Mouse (Mus musculus) CH12.LX (cell line): ENCODE measurements around the gene Ispd. TPM values are rescaled to one million over a fixed set of nuclear protein-coding genes. Genes with fewer than 3 reads are reported as not detected.

Experiments used
- DNase-seq: peaks from one replicate; pipeline ENCODE4 v3.0.0-alpha.2; 2013; ENCODE audit errors: extremely low read depth
- H3K27ac ChIP-seq: 2 replicates; pipeline ENCODE4 v1.5.1; 2012; ENCODE audit warnings: low read depth, mild to moderate bottlenecking, control low read depth, moderate library complexity; ENCODE audit not compliant: insufficient read depth
- H3K27me3 ChIP-seq: replicated peaks from 2 replicates; pipeline ENCODE3; 2012; ENCODE audit warnings: inconsistent platforms
- H3K36me3 ChIP-seq, 2 experiments: replicated peaks in 1 of 2; 2 replicates each; pipeline versions ENCODE3 to v1.6.1; 2012; ENCODE audit warnings: inconsistent platforms in 1 of 2, low read length in 1 of 2, mild to moderate bottlenecking in 1 of 2, mixed read lengths in 1 of 2, moderate library complexity in 1 of 2; ENCODE audit not compliant: control insufficient read depth in 1 of 2, insufficient read depth in 1 of 2
- H3K4me1 ChIP-seq, 2 experiments: 2 replicates each; pipeline ENCODE4 v1.6.1; 2012; ENCODE audit warnings: inconsistent platforms in 1 of 2, moderate library complexity in 1 of 2; ENCODE audit not compliant: insufficient read depth in 2 of 2, control insufficient read depth in 1 of 2
- H3K4me2 ChIP-seq: 2 replicates; pipeline ENCODE4 v1.6.1; 2012; ENCODE audit warnings: low read depth, mild to moderate bottlenecking, control low read depth; ENCODE audit not compliant: poor library complexity, insufficient read depth, severe bottlenecking
- H3K4me3 ChIP-seq, 3 experiments: fragments of 150-350 bp in 1 of 3; sonication (generic) in 1 of 3; replicated peaks in 1 of 3; 2 replicates each; pipeline versions ENCODE3 to v1.5.1; 2011 to 2012; ENCODE audit warnings: low read depth in 2 of 3, low read length in 2 of 3, mild to moderate bottlenecking in 2 of 3, moderate library complexity in 2 of 3, control low read depth in 1 of 3, improper control_type of control experiment in 1 of 3, inconsistent platforms in 1 of 3, mixed read lengths in 1 of 3; ENCODE audit not compliant: poor library complexity in 1 of 3
- H3K79me2 ChIP-seq: replicated peaks from 2 replicates; pipeline ENCODE4 v1.6.1; 2012; ENCODE audit warnings: mild to moderate bottlenecking, moderate library complexity; ENCODE audit not compliant: control insufficient read depth, poor library complexity, insufficient read depth, severe bottlenecking; ENCODE audit errors: extremely low read depth
- H3K9ac ChIP-seq: 2 replicates; pipeline ENCODE4 v1.6.1; 2012; ENCODE audit warnings: low read depth, mild to moderate bottlenecking, control low read depth, moderate library complexity; ENCODE audit not compliant: insufficient read depth
- H3K9me3 ChIP-seq: replicated peaks from 2 replicates; pipeline ENCODE3; 2012; ENCODE audit warnings: low read length, inconsistent platforms, mixed read lengths
- BHLHE40 ChIP-seq: IDR thresholded peaks from 2 replicates; pipeline ENCODE4 v1.6.1; 2011; ENCODE audit warnings: mild to moderate bottlenecking, low read depth, low read length, improper control_type of control experiment
- CHD1 ChIP-seq: IDR thresholded peaks from 2 replicates; pipeline ENCODE4 v1.6.1; 2012; ENCODE audit warnings: low read depth, low read length, improper control_type of control experiment, inconsistent platforms
- CTCF ChIP-seq, 2 experiments: IDR thresholded peaks in 1 of 2; conservative IDR thresholded peaks in 1 of 2; 2 replicates each; pipeline ENCODE4 v1.5.1; 2011 to 2012; ENCODE audit warnings: low read depth in 2 of 2, low read length in 2 of 2, improper control_type of control experiment in 1 of 2, inconsistent platforms in 1 of 2, mild to moderate bottlenecking in 1 of 2, moderate library complexity in 1 of 2
- E2F4 ChIP-seq: IDR thresholded peaks from 2 replicates; pipeline ENCODE4 v1.6.1; 2011; ENCODE audit warnings: low read depth, low read length, improper control_type of control experiment; ENCODE audit not compliant: insufficient replicate concordance
- GABPA ChIP-seq: IDR thresholded peaks from 2 replicates; pipeline ENCODE4 v1.6.1; 2012; ENCODE audit warnings: low read depth, low read length, improper control_type of control experiment, inconsistent platforms; ENCODE audit not compliant: insufficient replicate concordance
- HCFC1 ChIP-seq: IDR thresholded peaks from 2 replicates; pipeline ENCODE4 v1.6.1; 2012; ENCODE audit warnings: low read depth, mild to moderate bottlenecking, inconsistent platforms, low read length, improper control_type of control experiment
- MAFK ChIP-seq: IDR thresholded peaks from 2 replicates; pipeline ENCODE4 v1.6.1; 2011; ENCODE audit warnings: low read length, improper control_type of control experiment; ENCODE audit not compliant: insufficient replicate concordance
- MAZ ChIP-seq: IDR thresholded peaks from 2 replicates; pipeline ENCODE4 v1.6.1; 2012; ENCODE audit warnings: low read depth, mild to moderate bottlenecking, inconsistent platforms, low read length, improper control_type of control experiment, moderate library complexity
- MEF2A ChIP-seq: IDR thresholded peaks from 2 replicates; pipeline ENCODE4 v1.6.1; 2014; ENCODE audit warnings: low read depth, mild to moderate bottlenecking, inconsistent platforms, low read length, improper control_type of control experiment, borderline replicate concordance
- MYC ChIP-seq: IDR thresholded peaks from 2 replicates; pipeline ENCODE4 v1.6.1; 2011; ENCODE audit warnings: low read depth, mild to moderate bottlenecking, improper control_type of control experiment, low read length
- NELFE ChIP-seq: IDR thresholded peaks from 2 replicates; pipeline ENCODE4 v1.6.1; 2011; ENCODE audit warnings: low read depth, low read length, improper control_type of control experiment
- PAX5 ChIP-seq: IDR thresholded peaks from 2 replicates; pipeline ENCODE4 v1.6.1; 2012; ENCODE audit warnings: low read length, inconsistent platforms, mixed read lengths
- POLR2AphosphoS2 ChIP-seq: IDR thresholded peaks from 2 replicates; pipeline ENCODE4 v1.6.1; 2011; ENCODE audit warnings: low read depth, low read length, improper control_type of control experiment
- RCOR1 ChIP-seq: conservative IDR thresholded peaks from 2 replicates; pipeline ENCODE4 v1.6.1; 2012; ENCODE audit warnings: low read depth, mild to moderate bottlenecking, inconsistent platforms, low read length, improper control_type of control experiment
- SIN3A ChIP-seq: IDR thresholded peaks from 2 replicates; pipeline ENCODE4 v1.6.1; 2012; ENCODE audit warnings: low read length, improper control_type of control experiment, inconsistent platforms
- SMC3 ChIP-seq: IDR thresholded peaks from 2 replicates; pipeline ENCODE4 v1.6.1; 2011; ENCODE audit warnings: low read depth, low read length, improper control_type of control experiment
- TBP ChIP-seq: conservative IDR thresholded peaks from 2 replicates; pipeline ENCODE4 v1.6.1; 2011; ENCODE audit warnings: low read depth, low read length, improper control_type of control experiment
- TCF12 ChIP-seq: IDR thresholded peaks from 2 replicates; pipeline ENCODE4 v1.6.1; 2014; ENCODE audit warnings: low read depth, mild to moderate bottlenecking, inconsistent platforms, low read length, improper control_type of control experiment
- ZC3H11A ChIP-seq: IDR thresholded peaks from 2 replicates; pipeline ENCODE4 v1.6.1; 2012; ENCODE audit warnings: low read depth, mild to moderate bottlenecking, inconsistent platforms, low read length, improper control_type of control experiment
- dilution Hi-C: fragments of 300-500 bp; cut with MboI; formaldehyde crosslinking; loops from 2 replicates; pipeline ENCODE4 v1.14.3; 2020; ENCODE audit warnings: low sequenced_read_pairs; ENCODE audit not compliant: extremely low pct_unique_long_range_greater_than_20kb, extremely low pct_ligation_motif_present
- in situ Hi-C: fragments of 300-500 bp; cut with MboI; formaldehyde crosslinking; loops from 3 replicates; pipeline ENCODE4 v1.14.3; 2019; ENCODE audit warnings: low sequenced_read_pairs, low pct_ligation_motif_present, low pct_unique_long_range_greater_than_20kb, mixed read lengths
- polyA plus RNA-seq: library from polyadenylated mRNA; unstranded; fragments of >175 nt; gene quantifications from 2 replicates; pipeline ENCODE4 v1.2.1, GENCODE M21; 2012; ENCODE audit warnings: low read depth; ENCODE audit not compliant: insufficient read length
- total RNA-seq, 2 experiments: library from RNA; depleted of rRNA; stranded (reverse); fragments of 300-350 nt in 1 of 2; fragments of >200 nt in 1 of 2; gene quantifications; 2 replicates each; pipeline ENCODE4 v1.2.3; 2012 to 2014

Ispd gene
- total and polyA plus RNA-seq, 3 experiments, result 0.51 to 1.8 (median 1.4) TPM

DNA sequence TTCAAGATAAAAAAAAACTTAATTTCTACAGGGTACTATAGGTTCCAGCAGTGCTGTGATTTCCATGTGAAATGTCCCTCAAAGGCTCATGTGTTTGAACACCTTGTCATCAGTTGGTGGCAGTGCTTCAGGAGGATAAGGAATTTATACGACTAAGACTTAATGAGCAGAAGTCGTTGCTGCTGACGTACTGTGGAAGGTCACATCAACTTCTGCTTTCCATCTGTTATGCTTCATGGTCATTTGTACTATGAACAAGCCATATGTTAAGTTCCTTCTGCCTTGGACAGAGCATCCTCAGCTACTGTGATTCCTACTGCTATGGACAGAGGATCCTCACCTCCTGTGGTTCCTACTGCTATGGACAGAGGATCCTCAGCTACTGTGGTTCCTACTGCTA, 21.2 kb upstream of the Ispd start:
- DNase-seq, result no peak
- in situ Hi-C loops, result no loop called here
- H3K79me2 ChIP-seq, result no peaks in the 10 kb centered on the region
- no peak overlapping the region for H3K4me2 ChIP-seq
- no peak overlapping the region for H3K4me3 ChIP-seq
- peaks cover 0 to 3% of the 10 kb centered on the region in 2 experiments; a peak in 1 of 4 replicates for H3K4me1 ChIP-seq
- H3K27me3 ChIP-seq, result no peaks in the 10 kb centered on the region
- H3K36me3 ChIP-seq, result no peaks in the 10 kb centered on the region
- TF ChIP-seq MAZ, result no peak
- TF ChIP-seq, all 38 proteins: peak for 0
- H3K27ac ChIP-seq, result no peak overlapping the region
- dilution Hi-C loops, result no loop called here
- no peaks in the 10 kb centered on the region for H3K9me3 ChIP-seq
- H3K9ac ChIP-seq, result no peak overlapping the region

DNA sequence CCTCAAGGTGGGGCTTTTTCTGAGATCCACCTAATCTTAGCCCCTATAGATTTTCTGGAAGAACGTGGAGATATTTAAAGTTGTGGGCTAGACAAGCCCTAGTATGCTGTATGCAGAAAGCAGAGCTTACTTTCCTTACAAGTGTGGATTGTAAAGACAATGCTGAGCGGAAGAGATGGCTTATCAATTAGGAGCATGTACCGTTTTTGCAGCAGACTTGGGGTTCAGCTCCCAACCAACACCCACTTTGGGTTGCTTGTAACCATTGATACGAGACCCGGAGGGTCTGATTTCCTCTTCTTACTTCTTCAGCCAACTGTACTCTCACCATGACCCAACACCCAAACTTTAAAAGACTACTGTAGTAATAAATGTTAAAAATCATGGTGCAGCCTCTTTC, 20.6 kb upstream of the Ispd start:
- Histone ChIP-seq H3K79me2 (no peaks in the 10 kb centered on the region), H3K27ac (no peak overlapping the region), H3K36me3 (no peaks in the 10 kb centered on the region), H3K27me3 (no peaks in the 10 kb centered on the region), H3K9me3 (no peaks in the 10 kb centered on the region), H3K4me3 (no peak overlapping the region), H3K9ac (no peak overlapping the region), H3K4me1 (peaks cover 0 to 3% of the 10 kb centered on the region in 2 experiments; a peak in 1 of 4 replicates), H3K4me2 (no peak overlapping the region)
- dilution Hi-C loops, result no loop called here
- DNase-seq, result no peak
- in situ Hi-C loops, result no loop called here
- TF ChIP-seq MAZ (no peak), RCOR1 (no peak), NELFE (no peak), PAX5 (no peak), BHLHE40 (no peak), MAFK (no peak), HCFC1 (no peak), MEF2A (no peak), MYC (no peak), SMC3 (no peak), ZC3H11A (no peak), TBP (no peak), TCF12 (no peak), GABPA (no peak), SIN3A (no peak), CHD1 (no peak), E2F4 (no peak), CTCF (conservative IDR thresholded peaks at IDR 0.05 in 1 of 2, IDR thresholded peaks at IDR 0.05 in 1 of 2; ENCODE audit: low read depth in 2 of 2, low read length in 2 of 2) (no peak), POLR2AphosphoS2 (no peak)
